Mouse (Mus musculus): ENCODE data around the gene Klhl10. TPM values are rescaled to one million over a fixed set of nuclear protein-coding genes. Genes with fewer than 3 reads are reported as not detected.

Klhl10 gene
- polyA plus RNA-seq (2014; fragmentation: Nextera tagmentation; extraction: Ambion mirVana), result 0.61 and 0.68 TPM in 2 replicates

- H3K27me3 ChIP-seq (ENCODE audit: control insufficient read depth, insufficient read depth, low read length), result no peaks in the 10 kb centered on the region
- peak within 1 kb of the TSS; percentile 59 for H3K4me2 ChIP-seq (replicated peaks; ENCODE audit: low read depth, low read length)
- peak within 1 kb of the TSS; percentile 74 for H3K4me3 ChIP-seq (ENCODE audit: low read length)
- peaks cover 2% of the 10 kb centered on the region; the same call in 1 of the 2 replicates for H3K36me3 ChIP-seq (ENCODE audit: control insufficient read depth, insufficient read depth, low read length)
- H3K4me1 ChIP-seq (ENCODE audit: control insufficient read depth, insufficient read depth, low read length), result peaks cover 8% of the 10 kb centered on the region; the same call in 1 of the 2 replicates
- ATAC-seq (ENCODE audit: low FRiP score, low TSS enrichment), result no peak
- peak within 1 kb of the TSS; percentile 80 for H3K9ac ChIP-seq (ENCODE audit: low read depth, low read length)
- peak within 1 kb of the TSS; percentile 1; the same call in 1 of the 2 replicates for H3K27ac ChIP-seq (ENCODE audit: low read depth, low read length)
- 60% methylated on average over 8 of the region's 8 CpGs for WGBS
- H3K9me3 ChIP-seq (ENCODE audit: control insufficient read depth, low read length), result no peaks in the 10 kb centered on the region
Observed at GRCm38 (mm10) chr11:100441797-100442196, at the start of gene Klhl10, which contains the start of gene Nt5c3b. Klhl10 (plus strand) TSS chr11:100441917. Nt5c3b (minus strand) TSS chr11:100441808.

GRCm38 (mm10) chr11:100392958-100393357 lies 48.8 kb upstream of the Klhl10 start:
- 75% methylated on average over 5 of the region's 5 CpGs for WGBS
- no peak overlapping the region for H3K9ac ChIP-seq (ENCODE audit: low read depth, low read length)
- no peaks in the 10 kb centered on the region for H3K36me3 ChIP-seq (ENCODE audit: control insufficient read depth, insufficient read depth, low read length)
- H3K9me3 ChIP-seq (ENCODE audit: control insufficient read depth, low read length), result no peaks in the 10 kb centered on the region
- H3K27me3 ChIP-seq (ENCODE audit: control insufficient read depth, insufficient read depth, low read length), result no peaks in the 10 kb centered on the region
- no peak overlapping the region for H3K4me2 ChIP-seq (replicated peaks; ENCODE audit: low read depth, low read length)
- no peak overlapping the region for H3K4me3 ChIP-seq (ENCODE audit: low read length)
- ATAC-seq (ENCODE audit: low FRiP score, low TSS enrichment), result no peak
- H3K4me1 ChIP-seq (ENCODE audit: control insufficient read depth, insufficient read depth, low read length), result peaks cover 54% of the 10 kb centered on the region
- H3K27ac ChIP-seq (ENCODE audit: low read depth, low read length), result no peak overlapping the region

GRCm38 (mm10) chr11:100393733-100394132 lies 48.0 kb upstream of the Klhl10 start:
- ATAC-seq (ENCODE audit: low FRiP score, low TSS enrichment), result no peak
- Histone ChIP-seq H3K27me3 (ENCODE audit: control insufficient read depth, insufficient read depth, low read length) (no peaks in the 10 kb centered on the region), H3K9ac (ENCODE audit: low read depth, low read length) (no peak overlapping the region), H3K4me2 (replicated peaks; ENCODE audit: low read depth, low read length) (no peak overlapping the region), H3K4me3 (ENCODE audit: low read length) (no peak overlapping the region), H3K9me3 (ENCODE audit: control insufficient read depth, low read length) (no peaks in the 10 kb centered on the region), H3K27ac (ENCODE audit: low read depth, low read length) (no peak overlapping the region), H3K36me3 (ENCODE audit: control insufficient read depth, insufficient read depth, low read length) (no peaks in the 10 kb centered on the region), H3K4me1 (ENCODE audit: control insufficient read depth, insufficient read depth, low read length) (peaks cover 47% of the 10 kb centered on the region)
- 45% methylated on average over 7 of the region's 7 CpGs for WGBS

GRCm38 (mm10) chr11:100394353-100395074 lies 47.2 kb upstream of the Klhl10 start:
- ATAC-seq (ENCODE audit: low FRiP score, low TSS enrichment), result no peak
- Histone ChIP-seq H3K9me3 (ENCODE audit: control insufficient read depth, low read length) (no peaks in the 10 kb centered on the region), H3K4me3 (ENCODE audit: low read length) (peak overlapping the region; percentile 84), H3K27ac (ENCODE audit: low read depth, low read length) (peak overlapping the region; percentile 88; the same call in 1 of the 2 replicates), H3K4me2 (replicated peaks; ENCODE audit: low read depth, low read length) (peak overlapping the region; percentile 81), H3K4me1 (ENCODE audit: control insufficient read depth, insufficient read depth, low read length) (peaks cover 39% of the 10 kb centered on the region), H3K27me3 (ENCODE audit: control insufficient read depth, insufficient read depth, low read length) (no peaks in the 10 kb centered on the region), H3K36me3 (ENCODE audit: control insufficient read depth, insufficient read depth, low read length) (no peaks in the 10 kb centered on the region), H3K9ac (ENCODE audit: low read depth, low read length) (no peak overlapping the region)
- 49% methylated on average over 5 of the region's 5 CpGs for WGBS

- no peaks in the 10 kb centered on the region for H3K27me3 ChIP-seq (ENCODE audit: control insufficient read depth, insufficient read depth, low read length)
- peak overlapping the region; percentile 88; the same call in 1 of the 2 replicates for H3K27ac ChIP-seq (ENCODE audit: low read depth, low read length)
- H3K36me3 ChIP-seq (ENCODE audit: control insufficient read depth, insufficient read depth, low read length), result no peaks in the 10 kb centered on the region
- 10% methylated on average over 11 of the region's 11 CpGs for WGBS
- no peaks in the 10 kb centered on the region for H3K9me3 ChIP-seq (ENCODE audit: control insufficient read depth, low read length)
- H3K4me3 ChIP-seq (ENCODE audit: low read length), result peak overlapping the region; percentile 84
- 0 out of 2 replicates have a peak, but pooled peaks have one; percentile 1 for ATAC-seq (ENCODE audit: low FRiP score, low TSS enrichment)
- H3K9ac ChIP-seq (ENCODE audit: low read depth, low read length), result no peak overlapping the region
- H3K4me1 ChIP-seq (ENCODE audit: control insufficient read depth, insufficient read depth, low read length), result peaks cover 32% of the 10 kb centered on the region
- H3K4me2 ChIP-seq (replicated peaks; ENCODE audit: low read depth, low read length), result peak overlapping the region; percentile 81
Observed at GRCm38 (mm10) chr11:100395200-100395599, 46.5 kb upstream of the Klhl10 start.

GRCm38 (mm10) chr11:100395861-100396631 lies 45.7 kb upstream of the Klhl10 start:
- Histone ChIP-seq H3K27me3 (ENCODE audit: control insufficient read depth, insufficient read depth, low read length) (no peaks in the 10 kb centered on the region), H3K4me1 (ENCODE audit: control insufficient read depth, insufficient read depth, low read length) (peaks cover 24% of the 10 kb centered on the region), H3K9me3 (ENCODE audit: control insufficient read depth, low read length) (no peaks in the 10 kb centered on the region), H3K4me2 (replicated peaks; ENCODE audit: low read depth, low read length) (peak overlapping the region; percentile 81), H3K9ac (ENCODE audit: low read depth, low read length) (peak overlapping the region; percentile 77; the same call in 1 of the 2 replicates), H3K4me3 (ENCODE audit: low read length) (peak overlapping the region; percentile 84), H3K36me3 (ENCODE audit: control insufficient read depth, insufficient read depth, low read length) (no peaks in the 10 kb centered on the region), H3K27ac (ENCODE audit: low read depth, low read length) (peak overlapping the region; percentile 88)
- WGBS, result 26% methylated on average over 17 of the region's 17 CpGs
- no peak for ATAC-seq (ENCODE audit: low FRiP score, low TSS enrichment)

- ATAC-seq (ENCODE audit: low FRiP score, low TSS enrichment), result peak; percentile 26
- Histone ChIP-seq H3K4me1 (ENCODE audit: control insufficient read depth, insufficient read depth, low read length) (peaks cover 18% of the 10 kb centered on the region), H3K4me3 (ENCODE audit: low read length) (peak overlapping the region; percentile 84), H3K36me3 (ENCODE audit: control insufficient read depth, insufficient read depth, low read length) (no peaks in the 10 kb centered on the region), H3K27ac (ENCODE audit: low read depth, low read length) (peak overlapping the region; percentile 88), H3K27me3 (ENCODE audit: control insufficient read depth, insufficient read depth, low read length) (no peaks in the 10 kb centered on the region), H3K4me2 (replicated peaks; ENCODE audit: low read depth, low read length) (peak overlapping the region; percentile 81), H3K9me3 (ENCODE audit: control insufficient read depth, low read length) (no peaks in the 10 kb centered on the region), H3K9ac (ENCODE audit: low read depth, low read length) (peak overlapping the region; percentile 77)
- 1% methylated on average over 41 of the region's 42 CpGs for WGBS
Observed at GRCm38 (mm10) chr11:100396886-100397599, 44.7 kb upstream of the Klhl10 start.

- WGBS, result under 1% methylated on average over 37 of the region's 37 CpGs
- Histone ChIP-seq H3K27me3 (ENCODE audit: control insufficient read depth, insufficient read depth, low read length) (no peaks in the 10 kb centered on the region), H3K9me3 (ENCODE audit: control insufficient read depth, low read length) (no peaks in the 10 kb centered on the region), H3K36me3 (ENCODE audit: control insufficient read depth, insufficient read depth, low read length) (no peaks in the 10 kb centered on the region), H3K4me3 (ENCODE audit: low read length) (peak within 1 kb of the TSS; percentile 84), H3K27ac (ENCODE audit: low read depth, low read length) (peak within 1 kb of the TSS; percentile 88), H3K4me1 (ENCODE audit: control insufficient read depth, insufficient read depth, low read length) (peaks cover 23% of the 10 kb centered on the region), H3K9ac (ENCODE audit: low read depth, low read length) (peak within 1 kb of the TSS; percentile 77), H3K4me2 (replicated peaks; ENCODE audit: low read depth, low read length) (peak within 1 kb of the TSS; percentile 81)
- ATAC-seq (ENCODE audit: low FRiP score, low TSS enrichment), result peak; percentile 98
Observed at GRCm38 (mm10) chr11:100397600-100398389, 43.9 kb upstream of the Klhl10 start, which contains the start of gene Jup. Jup (minus strand) TSS chr11:100397763.

Data from kidney, embryonic 14.5 days (tissue).